Mouse (Mus musculus) kidney, postnatal 10 days (tissue): ENCODE results near the gene Pcnx3.
A peak's percentile ranks its signal among the peaks of the same experiment; 100 is the strongest.

ENCODE experiments used
- DNase-seq: peaks from one replicate; pipeline ENCODE4 v3.0.0; 2021; ENCODE audit warnings: mixed read lengths

Gene Pcnx3

GRCm38 (mm10) chr19:5638416-5639005, 50.2 kb downstream of the Pcnx3 start:
- DNase-seq: no peak

DNA sequence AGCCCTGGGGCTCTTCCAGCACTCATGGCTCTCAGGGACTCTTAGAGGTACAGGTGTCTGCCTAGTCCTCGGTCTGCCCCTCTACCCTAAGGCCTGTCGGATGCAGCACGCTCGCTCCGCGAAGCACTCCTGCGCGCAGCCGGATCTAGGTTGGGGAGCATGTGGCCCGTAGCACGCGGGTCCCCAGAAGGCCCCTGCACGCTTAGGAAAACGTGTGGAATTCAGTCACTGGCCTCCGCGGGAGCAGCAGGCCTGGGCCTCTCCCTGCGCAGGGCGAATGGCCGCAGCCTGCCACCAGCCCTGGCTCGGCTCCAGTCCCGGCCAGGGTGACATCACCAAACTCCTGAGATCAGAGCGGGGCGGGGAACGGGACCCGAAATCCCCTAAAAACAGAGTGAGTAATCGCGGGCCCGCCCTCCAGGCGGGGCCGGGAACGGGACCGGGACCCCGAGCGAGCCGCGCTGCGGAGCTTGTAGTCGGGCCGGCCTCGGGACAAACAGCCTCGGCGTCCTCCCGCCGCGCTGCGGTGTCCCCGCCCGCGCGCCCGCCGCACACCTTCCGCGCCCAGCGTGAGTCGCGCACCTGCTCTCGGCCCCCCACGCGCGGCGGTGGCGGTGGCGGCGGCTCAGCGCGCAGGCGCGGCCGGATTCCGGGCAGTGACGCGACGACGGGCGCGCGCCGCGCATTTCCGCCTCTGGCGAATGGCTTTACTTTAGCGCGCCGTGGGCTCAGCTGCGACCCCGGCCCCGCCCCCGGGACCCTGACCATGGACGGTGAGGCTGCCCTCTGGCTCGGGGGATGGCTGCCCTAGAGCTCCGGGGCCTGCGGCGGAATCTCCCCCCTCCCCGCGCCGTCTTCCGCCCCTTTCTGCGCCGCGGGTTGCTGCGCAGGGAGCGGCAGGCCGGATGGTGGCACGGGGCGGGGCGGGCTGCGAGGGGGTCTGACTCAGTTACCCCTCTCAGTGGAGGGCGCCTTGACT, 51.4 kb downstream of the Pcnx3 start, which contains the start of gene Rela:
Rela (plus strand) TSS at position 415 of the 979 bp plus-strand sequence.
- DNase-seq: peak; percentile 94

- no peak for DNase-seq
These were observed 52.1 kb downstream of the Pcnx3 start for GRCm38 (mm10) chr19:5636571-5637041.

- DNase-seq: no peak
These were observed 52.6 kb downstream of the Pcnx3 start for GRCm38 (mm10) chr19:5636036-5636570.

- DNase-seq: no peak
These were observed 56.6 kb downstream of the Pcnx3 start for GRCm38 (mm10) chr19:5632120-5632519.

- no peak for DNase-seq
These were observed 58.8 kb downstream of the Pcnx3 start for GRCm38 (mm10) chr19:5629907-5630306.

DNA sequence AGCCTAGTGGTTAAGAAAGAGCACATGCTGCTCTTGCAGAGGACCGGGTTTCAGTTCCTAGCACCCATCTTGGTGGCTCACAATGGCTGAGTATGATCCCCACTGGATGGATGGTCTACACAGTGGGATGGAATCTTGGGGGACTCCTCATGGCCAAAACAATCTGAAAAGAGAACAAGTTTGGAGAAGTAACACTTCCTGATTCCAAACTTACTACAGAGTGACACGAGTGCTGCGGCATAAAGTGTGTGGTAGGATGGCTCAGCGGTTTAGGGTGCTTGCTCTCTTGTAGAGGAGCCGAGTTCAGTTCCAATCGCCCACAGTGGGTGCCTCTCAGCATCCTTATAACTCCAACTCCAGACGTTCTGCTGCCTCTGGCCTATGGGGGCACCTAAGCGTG, 63.4 kb downstream of the Pcnx3 start:
- DNase-seq: no peak

GRCm38 (mm10) chr19:5621884-5622283, 66.8 kb downstream of the Pcnx3 start:
- no peak for DNase-seq

DNA sequence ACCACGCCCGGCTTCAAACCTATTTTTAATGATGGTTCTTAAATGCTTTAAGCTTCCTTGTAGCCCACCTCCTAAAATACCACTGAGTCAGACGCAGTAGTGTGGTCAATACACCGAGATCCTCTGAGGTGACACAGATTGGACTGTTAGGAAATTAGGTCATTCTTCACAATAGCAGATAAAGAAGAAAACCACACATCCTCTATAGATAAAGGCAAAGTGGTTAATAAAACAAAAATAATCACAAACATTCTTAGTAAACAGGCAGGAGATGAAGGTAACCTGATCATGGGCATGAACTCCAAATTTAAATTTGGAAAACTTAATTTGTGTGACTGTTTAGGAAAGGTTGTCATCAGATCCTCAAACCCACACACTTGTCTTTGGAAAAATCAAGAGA, 68.7 kb downstream of the Pcnx3 start:
- DNase-seq: no peak

DNA sequence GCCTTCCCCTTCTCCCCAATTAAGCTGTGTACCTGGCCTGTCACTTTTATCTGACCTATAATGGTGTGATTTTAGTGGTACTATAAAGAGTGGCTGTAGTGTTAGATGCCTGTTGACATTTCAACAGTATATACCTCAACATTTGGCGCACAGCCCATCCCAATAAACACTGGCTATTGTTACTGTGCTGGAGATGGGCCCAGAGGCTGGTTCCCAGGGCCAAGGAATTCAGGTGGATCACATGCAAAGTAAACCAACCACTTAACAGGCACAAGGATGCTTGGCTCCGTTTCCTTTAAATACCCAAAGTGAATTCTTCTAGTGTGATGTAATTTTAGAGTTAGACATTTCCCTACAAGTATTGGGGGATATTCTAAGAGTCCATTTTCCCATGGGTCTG, 73.8 kb downstream of the Pcnx3 start:
- no peak for DNase-seq
